In the genomic region with DNA sequence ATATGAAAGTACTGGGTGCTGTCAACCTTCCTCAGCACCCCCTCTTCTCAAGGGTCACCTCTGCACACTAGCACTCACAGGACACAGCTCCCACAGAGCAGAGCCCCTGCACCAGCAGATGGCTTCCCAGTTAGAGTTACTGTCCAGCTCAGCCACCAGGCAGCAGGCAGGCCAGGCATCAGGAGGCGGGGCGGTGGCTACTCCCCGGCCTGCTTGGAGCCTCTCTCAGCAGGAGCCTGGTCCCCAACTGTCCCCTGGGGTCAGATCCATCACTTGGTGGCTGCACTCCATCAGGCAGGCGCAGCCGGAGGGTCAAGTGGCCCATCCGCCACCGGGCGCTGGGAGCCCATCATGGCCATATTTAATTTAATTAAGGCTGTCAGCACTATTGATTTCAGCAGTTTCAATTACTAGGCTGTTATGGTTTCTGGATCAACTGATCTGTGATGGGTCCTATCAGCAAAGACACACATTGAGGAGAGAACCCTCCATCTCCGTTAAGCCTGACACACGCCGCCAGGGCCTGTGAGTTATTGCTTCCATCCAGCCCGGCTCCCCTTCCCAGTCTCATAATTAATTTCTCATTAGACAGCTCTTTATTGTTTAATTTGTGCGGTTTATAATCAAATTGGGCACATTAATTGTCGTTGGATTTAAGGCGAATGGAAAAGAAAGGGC, we compare ENCODE assay signal across 13 mouse cellular contexts. TPM values are rescaled to one million over a fixed set of nuclear protein-coding genes. Genes with fewer than 3 reads are reported as not detected.
DNase-seq lines count a peak whose midpoint lies in the region; ATAC-seq and TF ChIP-seq lines count a peak whose summit lies in the region.
"Had no signal": no experiment of that assay in that cellular context is flagged by ENCODE, and none has a peak within 500 bp of the region (broad histone marks: within the 10 kb centered on the region; RNA-seq: fewer than 3 reads in every experiment).

No protein-coding gene starts in this region.

- WGBS in hindbrain, embryonic 13.5 days, result 32% methylated on average over 15 of the region's 15 CpGs

- no peak overlapping the region for H3K4me3 ChIP-seq in hindbrain, embryonic 13.5 days
- H3K4me3 ChIP-seq: intestine, embryonic 15.5 days; lung, embryonic 15.5 days had no signal

- peak; percentile 68 for DNase-seq in embryo, embryonic 10 days (ENCODE audit: low spot score)
- no peak for DNase-seq in embryo, embryonic 9.5 days (ENCODE audit: extremely low spot score)
- peak; percentile 38 for DNase-seq in brain, embryonic 14.5 days (ENCODE audit: low read depth)
- DNase-seq in neural tube, embryonic 10.5 days (ENCODE audit: extremely low spot score, low spot score), result peak; percentile 51
- no peak for DNase-seq in gastrocnemius, postnatal 25 days
- no peak for DNase-seq in heart, postnatal 4 days
- DNase-seq: heart, adult 11 months had no signal

- TF ChIP-seq CTCF in brain, embryonic 14.5 days (IDR thresholded peaks at IDR 0.05; ENCODE audit: borderline replicate concordance, extremely low read depth, insufficient read depth, insufficient read length), result no peak

- H3K9me3 ChIP-seq in hindbrain, embryonic 13.5 days, result no peaks in the 10 kb centered on the region
- H3K9me3 ChIP-seq: intestine, embryonic 15.5 days; lung, embryonic 15.5 days had no signal

- peak overlapping the region; percentile 4; the same call in 1 of the 2 replicates for H3K4me2 ChIP-seq in hindbrain, embryonic 13.5 days
- H3K4me2 ChIP-seq: intestine, embryonic 15.5 days; lung, embryonic 15.5 days had no signal

- H3K4me1 ChIP-seq in hindbrain, embryonic 13.5 days (replicated peaks), result peaks cover 26% of the 10 kb centered on the region
- H3K4me1 ChIP-seq: intestine, embryonic 15.5 days; lung, embryonic 15.5 days had no signal

- no peaks in the 10 kb centered on the region for H3K36me3 ChIP-seq in hindbrain, embryonic 13.5 days
- H3K36me3 ChIP-seq: intestine, embryonic 15.5 days; lung, embryonic 15.5 days had no signal

- H3K27ac ChIP-seq in hindbrain, embryonic 13.5 days, result peak overlapping the region; percentile 19; the same call in 1 of the 2 replicates
- H3K27ac ChIP-seq: intestine, embryonic 15.5 days; lung, embryonic 15.5 days had no signal

- peaks cover 39% of the 10 kb centered on the region for H3K27me3 ChIP-seq in hindbrain, embryonic 13.5 days
- H3K27me3 ChIP-seq: intestine, embryonic 15.5 days had no signal

- TF ChIP-seq POLR2A in brain, embryonic 14.5 days (IDR thresholded peaks at IDR 0.05; ENCODE audit: borderline replicate concordance, extremely low read depth, insufficient read depth, insufficient read length, poor library complexity, severe bottlenecking), result no peak

- peak; percentile 68 for ATAC-seq in hindbrain, embryonic 13.5 days (ENCODE audit: low FRiP score)
- ATAC-seq in erythroblast, adult 5-6 weeks (replicated peaks; ENCODE audit: low FRiP score, poor library complexity, severe bottlenecking), result no peak
- ATAC-seq: intestine, embryonic 15.5 days had no signal

- no peak overlapping the region; the same call in 1 of the 2 replicates for H3K9ac ChIP-seq in hindbrain, embryonic 13.5 days
- H3K9ac ChIP-seq: intestine, embryonic 15.5 days; lung, embryonic 15.5 days had no signal

RNA-seq across cellular contexts. Expression of gene Msx1, which starts 27.1 kb away (rescaled TPM):
- 12.4 and 17.0 TPM in 2 replicates for polyA plus RNA-seq in brain, embryonic 14.5 days (2012; rRNA removed)
- 28.6 and 59.6 TPM in 2 replicates for polyA plus RNA-seq in hindbrain, embryonic 13.5 days (2015; fragmentation: Nextera tagmentation; extraction: Ambion mirVana)
- total RNA-seq in gastrocnemius, postnatal 25 days (2021), result 1 to 10 TPM; 2.7 TPM
- 1 to 10 TPM; 4.7 to 4.9 TPM for total RNA-seq in heart, postnatal 4 days (2021)
- total RNA-seq in erythroblast, adult 5-6 weeks (2015; ENCODE audit: low replicate concordance), result not detected in 2 replicates
- total RNA-seq in erythroblast, adult 5-6 weeks (2017; ENCODE audit: low replicate concordance), result not detected in 2 replicates
- total RNA-seq: megakaryocyte, adult 5-6 weeks; neutrophil, adult 5-6 weeks had no signal

Comparison
In these comparisons a context has a peak if more than half of its experiments do, and no peak if none do; other contexts are left out.
1. DNase-seq: peak in embryo, embryonic 10 days (single experiment), brain, embryonic 14.5 days (single experiment) and neural tube, embryonic 10.5 days (single experiment); none in embryo, embryonic 9.5 days (single experiment), gastrocnemius, postnatal 25 days (single experiment) and heart, postnatal 4 days (single experiment).